Mouse (Mus musculus) lung, adult 2 months (tissue): Measurements from ENCODE around the gene Rbm43.

Experiments
- CTCF ChIP-seq: fragments of 200-500 bp; IDR thresholded peaks from 2 replicates; pipeline ENCODE4 v1.5.1; 2011; ENCODE audit warnings: mild to moderate bottlenecking, low read length, control low read depth; ENCODE audit not compliant: insufficient read depth
- POLR2A ChIP-seq: fragments of 200-500 bp; IDR thresholded peaks from 2 replicates; pipeline ENCODE4 v1.6.1; 2011; ENCODE audit warnings: low read depth, mild to moderate bottlenecking, control low read depth, low read length, borderline replicate concordance; ENCODE audit errors: extremely low read depth

- TF ChIP-seq POLR2A, result no peak
- TF ChIP-seq CTCF, result no peak
Measured at GRCm38 (mm10) chr2:51948105-51948830, 13.3 kb upstream of the Rbm43 start.
